Mouse (Mus musculus) kidney, adult 2 months (tissue): ENCODE data around the gene Atxn7l2.

Source experiments
- CTCF ChIP-seq: fragments of 200-500 bp; conservative IDR thresholded peaks from 2 replicates; pipeline ENCODE4 v1.5.1; 2011; ENCODE audit warnings: low read depth, mild to moderate bottlenecking, control low read depth, low read length, moderate library complexity, mixed read lengths; ENCODE audit not compliant: insufficient read depth, insufficient read length
- POLR2A ChIP-seq: fragments of 200-500 bp; IDR thresholded peaks from one replicate; pipeline ENCODE4 v1.6.1; 2011; ENCODE audit warnings: low read depth, low read length, control low read depth

DNA sequence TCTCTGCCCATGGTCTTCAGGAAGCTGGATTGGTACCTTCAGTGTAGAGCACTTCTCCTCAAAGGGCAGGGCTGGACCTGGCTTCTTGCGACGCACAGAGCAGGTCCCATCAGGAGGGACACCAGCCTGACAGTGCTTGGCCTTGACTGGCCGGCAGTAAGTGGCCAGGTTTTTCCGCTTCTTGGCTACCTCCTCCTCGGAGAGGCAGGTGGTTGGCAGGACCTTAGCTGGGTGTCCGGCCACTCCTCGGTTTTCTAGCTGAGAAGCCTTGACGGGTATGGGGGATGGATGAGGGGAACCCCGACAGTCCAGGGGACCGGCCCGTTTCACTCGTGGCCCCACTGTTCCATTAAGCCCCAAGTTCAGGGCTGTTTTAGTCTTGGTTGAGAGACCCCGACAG lies 7.5 kb downstream of the Atxn7l2 start:
- TF ChIP-seq CTCF (no peak), POLR2A (no peak)
